Mouse (Mus musculus) cortical plate, adult 2 months (tissue): ENCODE measurements around the gene Rpl3l. TPM values are rescaled to one million over a fixed set of nuclear protein-coding genes. Genes with fewer than 3 reads are reported as not detected.

Experiments
- H3K27ac ChIP-seq: fragments of 200-500 bp; 2 replicates; pipeline ENCODE4 v1.5.1; 2012; ENCODE audit warnings: low read length, control low read depth, inconsistent platforms; ENCODE audit not compliant: insufficient read depth
- H3K4me1 ChIP-seq: fragments of 200-500 bp; 2 replicates; pipeline ENCODE4 v1.6.1; 2011; ENCODE audit warnings: low read length; ENCODE audit not compliant: control insufficient read depth, insufficient read depth
- H3K4me3 ChIP-seq: fragments of 200-500 bp; 2 replicates; pipeline ENCODE4 v1.5.1; 2011; ENCODE audit warnings: mild to moderate bottlenecking, low read length, control low read depth; ENCODE audit not compliant: insufficient read depth
- CTCF ChIP-seq: fragments of 200-500 bp; IDR thresholded peaks from 2 replicates; pipeline ENCODE4 v1.5.1; 2011; ENCODE audit warnings: mild to moderate bottlenecking, control low read depth, low read length; ENCODE audit not compliant: insufficient read depth; ENCODE audit errors: extremely low read depth
- POLR2A ChIP-seq: fragments of 200-500 bp; IDR thresholded peaks from 2 replicates; pipeline ENCODE4 v1.6.1; 2011; ENCODE audit warnings: mild to moderate bottlenecking, low read length, control low read depth; ENCODE audit not compliant: insufficient read depth; ENCODE audit errors: extremely low read depth
- polyA plus RNA-seq: library from polyadenylated mRNA; depleted of rRNA; stranded (reverse); fragments of >200 nt; gene quantifications from 2 replicates; pipeline ENCODE4 v1.2.3, GENCODE M21; 2012

Gene Rpl3l
- polyA plus RNA-seq, 1 experiment, result 0.48 TPM

DNA sequence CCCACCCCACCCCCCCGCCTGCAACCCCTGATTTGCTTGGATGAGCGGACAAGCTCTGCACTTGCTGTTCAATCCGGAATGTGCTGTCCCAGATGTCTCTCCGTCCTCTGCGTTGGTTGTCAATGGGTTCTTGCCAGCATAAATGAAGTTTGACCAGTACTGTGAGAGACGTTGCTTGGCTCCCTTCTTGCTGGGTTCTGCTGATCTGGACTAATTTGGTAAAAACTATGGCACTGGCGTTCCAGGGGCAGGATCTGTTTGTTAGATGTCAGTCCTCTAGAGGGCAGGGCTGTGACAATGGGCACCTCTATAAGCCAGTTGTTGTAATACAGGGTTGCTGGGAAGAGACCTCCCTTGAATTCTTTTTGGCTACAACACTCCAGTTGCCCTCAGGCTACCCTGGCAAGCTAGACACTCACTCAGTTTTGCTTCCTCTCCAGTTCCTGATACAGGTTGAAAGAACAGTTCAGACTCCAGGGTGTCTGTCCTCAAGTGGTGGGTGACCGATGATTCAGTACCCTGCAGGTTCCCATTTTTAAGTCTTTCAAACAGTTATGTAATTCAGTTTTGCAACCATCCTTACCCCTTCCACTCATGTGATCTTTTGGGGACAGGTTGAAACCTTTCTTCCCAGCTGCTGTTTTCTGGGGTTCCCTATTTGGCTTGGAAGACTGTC is 9.7 kb downstream of the Rpl3l start:
- no peak for TF ChIP-seq POLR2A
- TF ChIP-seq CTCF, result no peak
- Histone ChIP-seq H3K4me1 (peaks cover 3% of the 10 kb centered on the region; the same call in 1 of the 2 replicates), H3K4me3 (peak overlapping the region; percentile 56), H3K27ac (no peak overlapping the region)

DNA sequence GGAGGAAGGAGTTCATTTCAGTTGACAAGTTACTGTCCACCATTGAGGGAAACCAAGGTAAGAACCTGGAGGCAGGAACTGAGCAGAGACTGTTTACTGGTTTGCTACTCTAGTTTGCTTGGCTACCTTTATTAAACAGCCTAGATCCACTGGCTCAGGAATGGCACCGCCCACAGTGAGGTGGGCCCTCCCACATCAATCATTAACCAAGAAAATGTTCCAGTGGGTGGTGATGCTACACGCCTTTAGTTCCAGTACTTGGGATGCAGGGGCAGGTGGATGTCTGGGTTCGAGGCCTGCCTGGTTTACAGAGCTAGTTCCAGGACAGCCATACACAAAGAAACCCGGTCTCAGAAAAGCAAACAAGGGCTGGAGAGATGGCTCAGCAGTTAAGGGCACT is 10.6 kb downstream of the Rpl3l start:
- no peak for TF ChIP-seq POLR2A
- no peak for TF ChIP-seq CTCF
- no peak overlapping the region for H3K27ac ChIP-seq
- no peak overlapping the region for H3K4me3 ChIP-seq
- peaks cover 3% of the 10 kb centered on the region; the same call in 1 of the 2 replicates for H3K4me1 ChIP-seq

- no peak overlapping the region for H3K27ac ChIP-seq
- H3K4me3 ChIP-seq, result no peak overlapping the region
- TF ChIP-seq CTCF (no peak), POLR2A (no peak)
- peaks cover 3% of the 10 kb centered on the region; the same call in 1 of the 2 replicates for H3K4me1 ChIP-seq
These were observed 12.3 kb downstream of the Rpl3l start for GRCm38 (mm10) chr17:24739926-24740325.

DNA sequence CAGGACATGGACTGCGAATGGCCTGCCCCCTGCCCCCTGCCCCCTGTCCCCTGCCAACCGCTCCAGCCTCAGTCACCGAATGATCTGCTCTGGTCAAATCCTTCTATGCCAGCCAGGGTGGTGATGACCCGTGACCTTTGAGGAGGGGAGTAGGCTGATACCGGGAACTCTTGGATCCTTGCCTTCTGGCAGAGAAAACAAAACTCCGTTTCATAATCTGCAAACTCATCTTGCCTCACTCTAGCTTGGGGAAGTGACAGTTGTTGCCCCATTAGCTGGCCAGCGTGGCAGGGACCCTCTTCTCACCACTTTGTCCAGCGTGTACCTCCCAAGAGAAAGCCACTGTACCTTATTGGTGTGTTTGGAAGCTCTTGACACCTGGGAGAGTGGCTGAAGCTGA is 14.7 kb downstream of the Rpl3l start:
- Histone ChIP-seq H3K4me3 (no peak overlapping the region), H3K4me1 (0 out of 2 replicates have a peak, but pooled peaks cover under 1% of the 10 kb centered on the region), H3K27ac (no peak overlapping the region)
- no peak for TF ChIP-seq POLR2A

- Histone ChIP-seq H3K27ac (no peak overlapping the region), H3K4me3 (no peak overlapping the region), H3K4me1 (no peaks in the 10 kb centered on the region)
- TF ChIP-seq POLR2A (no peak), CTCF (no peak)
These were observed 16.3 kb downstream of the Rpl3l start for GRCm38 (mm10) chr17:24743896-24744295.

DNA sequence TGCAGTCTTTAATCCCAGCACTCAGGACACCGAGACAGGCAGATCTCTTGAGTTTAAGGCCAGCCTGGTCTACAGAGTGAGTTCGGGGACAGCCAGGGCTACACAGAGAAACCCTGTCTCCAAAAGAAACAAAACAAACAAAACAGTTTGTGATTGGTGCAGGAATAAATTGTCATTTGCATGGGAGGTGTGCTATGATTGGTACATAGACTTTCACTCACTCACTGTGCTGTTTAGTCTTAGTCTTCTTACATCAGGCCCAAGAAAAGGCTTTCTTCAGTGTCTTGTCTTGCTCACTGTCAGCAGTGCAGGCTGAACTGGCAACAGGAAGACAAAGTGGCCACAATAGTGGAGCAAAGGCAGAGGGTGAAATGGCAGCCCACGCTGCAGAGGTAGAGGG is 16.8 kb downstream of the Rpl3l start:
- no peak overlapping the region for H3K4me3 ChIP-seq
- H3K4me1 ChIP-seq, result no peaks in the 10 kb centered on the region
- TF ChIP-seq POLR2A, result no peak
- TF ChIP-seq CTCF, result no peak
- no peak overlapping the region for H3K27ac ChIP-seq

DNA sequence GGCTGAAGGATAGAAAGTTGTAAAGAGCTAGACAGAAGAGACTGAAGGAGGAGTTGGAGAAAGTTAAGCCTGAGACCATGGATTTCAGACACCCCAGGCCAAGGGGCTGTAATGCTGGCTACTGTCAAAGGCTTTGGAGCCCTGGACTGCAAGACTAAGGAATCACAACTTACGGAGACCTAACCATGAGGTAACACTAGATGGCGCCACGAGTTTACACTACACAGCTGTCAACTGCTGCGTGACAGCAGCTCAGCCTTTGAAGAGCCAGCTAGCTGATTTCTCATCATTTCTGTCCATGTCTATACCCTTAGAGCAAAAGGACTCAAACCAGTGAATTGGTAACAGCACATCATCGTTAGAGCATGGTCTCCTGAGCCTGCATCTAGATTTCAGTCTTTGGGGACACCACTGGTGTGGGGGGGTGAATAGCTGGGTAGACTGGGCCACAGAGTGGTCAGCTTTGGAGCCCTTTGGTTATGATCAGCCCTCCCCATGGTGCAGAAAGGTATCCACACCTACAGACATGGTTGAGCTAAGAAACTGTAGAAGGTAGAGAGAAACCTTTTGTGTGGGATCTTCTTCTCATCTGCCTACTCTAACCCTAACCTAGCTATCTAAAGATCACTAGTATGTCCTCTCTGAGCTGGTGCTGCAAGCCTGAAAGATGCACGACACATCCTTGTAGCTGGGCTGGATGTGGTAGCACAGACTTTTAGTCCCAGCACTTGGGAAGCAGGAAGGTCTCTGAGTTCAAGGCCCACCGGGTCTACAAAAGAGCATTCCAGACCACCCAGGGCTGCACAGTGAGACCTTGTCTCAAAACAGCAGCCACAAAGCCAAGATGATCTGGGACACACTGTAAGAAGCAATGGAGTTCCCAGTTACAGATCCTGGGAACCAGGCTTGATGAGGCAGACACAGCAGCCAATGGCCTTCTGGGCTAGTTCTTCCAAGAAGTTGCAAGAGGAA is 18.2 kb downstream of the Rpl3l start:
- TF ChIP-seq CTCF (peak; percentile 98), POLR2A (no peak)
- no peak overlapping the region for H3K4me3 ChIP-seq
- no peaks in the 10 kb centered on the region for H3K4me1 ChIP-seq
- no peak overlapping the region for H3K27ac ChIP-seq

- no peak overlapping the region for H3K4me3 ChIP-seq
- no peak overlapping the region for H3K27ac ChIP-seq
- TF ChIP-seq CTCF (no peak), POLR2A (no peak)
- H3K4me1 ChIP-seq, result no peaks in the 10 kb centered on the region
These were observed 19.4 kb downstream of the Rpl3l start for GRCm38 (mm10) chr17:24746986-24747385.

- Histone ChIP-seq H3K4me1 (0 out of 2 replicates have a peak, but pooled peaks cover 1% of the 10 kb centered on the region), H3K27ac (no peak overlapping the region), H3K4me3 (no peak overlapping the region)
- no peak for TF ChIP-seq POLR2A
- no peak for TF ChIP-seq CTCF
These were observed 23.9 kb downstream of the Rpl3l start for GRCm38 (mm10) chr17:24751528-24751927.
